Mouse (Mus musculus): ENCODE measurements around the gene Tekt5. TPM values are rescaled to one million over a fixed set of nuclear protein-coding genes. Genes with fewer than 3 reads are reported as not detected.

The Tekt5 gene
- polyA plus RNA-seq, 1 experiment from 2014 or later: 0.75 TPM

GRCm38 (mm10) chr16:10327563-10328333 is 67.5 kb downstream of the Tekt5 start:
- H3K36me3 ChIP-seq: no peaks in the 10 kb centered on the region
- H3K9ac ChIP-seq: no peak overlapping the region
- no peaks in the 10 kb centered on the region for H3K9me3 ChIP-seq (replicated peaks)
- no peak overlapping the region for H3K27ac ChIP-seq
- no peak for ATAC-seq (ENCODE audit: low FRiP score)
- 63% methylated on average over 13 of the region's 13 CpGs for WGBS
- no peak overlapping the region for H3K4me2 ChIP-seq (replicated peaks)
- H3K27me3 ChIP-seq: no peaks in the 10 kb centered on the region
- H3K4me3 ChIP-seq: no peak overlapping the region
- no peaks in the 10 kb centered on the region for H3K4me1 ChIP-seq

GRCm38 (mm10) chr16:10319914-10320569 is 75.2 kb downstream of the Tekt5 start:
- ATAC-seq (ENCODE audit: low FRiP score): no peak
- no peaks in the 10 kb centered on the region for H3K9me3 ChIP-seq (replicated peaks)
- no peak overlapping the region for H3K27ac ChIP-seq
- H3K27me3 ChIP-seq: 0 out of 2 replicates have a peak, but pooled peaks cover 3% of the 10 kb centered on the region
- no peak overlapping the region for H3K4me2 ChIP-seq (replicated peaks)
- H3K9ac ChIP-seq: no peak overlapping the region
- H3K4me1 ChIP-seq: no peaks in the 10 kb centered on the region
- H3K36me3 ChIP-seq: no peaks in the 10 kb centered on the region
- WGBS: 49% methylated on average over 17 of the region's 17 CpGs
- H3K4me3 ChIP-seq: no peak overlapping the region

- Histone ChIP-seq H3K27ac (no peak overlapping the region), H3K4me3 (no peak overlapping the region), H3K4me1 (peaks cover 5% of the 10 kb centered on the region; the same call in 1 of the 2 replicates), H3K36me3 (no peaks in the 10 kb centered on the region), H3K27me3 (peaks cover 24% of the 10 kb centered on the region), H3K9ac (no peak overlapping the region), H3K9me3 (replicated peaks) (no peaks in the 10 kb centered on the region), H3K4me2 (replicated peaks) (no peak overlapping the region)
- 64% methylated on average over 4 of the region's 4 CpGs for WGBS
- ATAC-seq (ENCODE audit: low FRiP score): no peak
These were observed 78.1 kb downstream of the Tekt5 start for GRCm38 (mm10) chr16:10317197-10317544.

- no peaks in the 10 kb centered on the region for H3K9me3 ChIP-seq (replicated peaks)
- no peaks in the 10 kb centered on the region for H3K36me3 ChIP-seq
- H3K4me1 ChIP-seq: peaks cover 5% of the 10 kb centered on the region; the same call in 1 of the 2 replicates
- 83% methylated on average over 10 of the region's 10 CpGs for WGBS
- H3K27ac ChIP-seq: no peak overlapping the region
- no peak overlapping the region for H3K4me3 ChIP-seq
- H3K27me3 ChIP-seq: peaks cover 26% of the 10 kb centered on the region
- H3K4me2 ChIP-seq (replicated peaks): no peak overlapping the region
- no peak overlapping the region for H3K9ac ChIP-seq
- no peak for ATAC-seq (ENCODE audit: low FRiP score)
These were observed 78.6 kb downstream of the Tekt5 start for GRCm38 (mm10) chr16:10316493-10317196.

- peak; percentile 64 for ATAC-seq (ENCODE audit: low FRiP score)
- Histone ChIP-seq H3K9ac (peak within 1 kb of the TSS; percentile 55), H3K36me3 (no peaks in the 10 kb centered on the region), H3K4me3 (peak within 1 kb of the TSS; percentile 46), H3K27me3 (peaks cover 30% of the 10 kb centered on the region), H3K9me3 (replicated peaks) (no peaks in the 10 kb centered on the region), H3K4me2 (replicated peaks) (peak within 1 kb of the TSS; percentile 89), H3K4me1 (peaks cover 5% of the 10 kb centered on the region; the same call in 1 of the 2 replicates), H3K27ac (no peak within 1 kb of the TSS)
- 1% methylated on average over 39 of the region's 40 CpGs for WGBS
These were observed 81.6 kb downstream of the Tekt5 start, which contains the start of gene Emp2 for GRCm38 (mm10) chr16:10313646-10314088. Gene Emp2, minus strand, starts transcription at chr16:10313968.

- H3K27ac ChIP-seq: no peak overlapping the region
- H3K9me3 ChIP-seq (replicated peaks): no peaks in the 10 kb centered on the region
- H3K36me3 ChIP-seq: no peaks in the 10 kb centered on the region
- H3K4me1 ChIP-seq: peaks cover 5% of the 10 kb centered on the region; the same call in 1 of the 2 replicates
- ATAC-seq (ENCODE audit: low FRiP score): peak; percentile 48
- peak overlapping the region; percentile 89 for H3K4me2 ChIP-seq (replicated peaks)
- H3K9ac ChIP-seq: peak overlapping the region; percentile 55
- H3K27me3 ChIP-seq: peaks cover 30% of the 10 kb centered on the region
- peak overlapping the region; percentile 46 for H3K4me3 ChIP-seq
- WGBS: 3% methylated on average over 15 of the region's 15 CpGs
These were observed 82.1 kb downstream of the Tekt5 start for GRCm38 (mm10) chr16:10313226-10313625.

- no peaks in the 10 kb centered on the region for H3K9me3 ChIP-seq (replicated peaks)
- H3K4me2 ChIP-seq (replicated peaks): no peak overlapping the region
- H3K27me3 ChIP-seq: peaks cover 30% of the 10 kb centered on the region
- no peak for ATAC-seq (ENCODE audit: low FRiP score)
- H3K9ac ChIP-seq: no peak overlapping the region
- H3K36me3 ChIP-seq: no peaks in the 10 kb centered on the region
- 83% methylated on average over 4 of the region's 4 CpGs for WGBS
- no peak overlapping the region for H3K27ac ChIP-seq
- H3K4me3 ChIP-seq: no peak overlapping the region
- H3K4me1 ChIP-seq: peaks cover 5% of the 10 kb centered on the region; the same call in 1 of the 2 replicates
These were observed 83.3 kb downstream of the Tekt5 start for GRCm38 (mm10) chr16:10311989-10312388.

- Histone ChIP-seq H3K27me3 (peaks cover 30% of the 10 kb centered on the region), H3K9me3 (replicated peaks) (no peaks in the 10 kb centered on the region), H3K4me1 (peaks cover 5% of the 10 kb centered on the region; the same call in 1 of the 2 replicates), H3K27ac (no peak overlapping the region), H3K4me2 (replicated peaks) (no peak overlapping the region), H3K36me3 (no peaks in the 10 kb centered on the region), H3K4me3 (no peak overlapping the region), H3K9ac (no peak overlapping the region)
- no peak for ATAC-seq (ENCODE audit: low FRiP score)
- 53% methylated on average over 3 of the region's 3 CpGs for WGBS
These were observed 84.2 kb downstream of the Tekt5 start for GRCm38 (mm10) chr16:10311086-10311485.

- H3K36me3 ChIP-seq: no peaks in the 10 kb centered on the region
- no peak overlapping the region for H3K4me2 ChIP-seq (replicated peaks)
- H3K27me3 ChIP-seq: peaks cover 30% of the 10 kb centered on the region
- no peaks in the 10 kb centered on the region for H3K9me3 ChIP-seq (replicated peaks)
- no peak overlapping the region for H3K27ac ChIP-seq
- ATAC-seq (ENCODE audit: low FRiP score): no peak
- 81% methylated on average over 5 of the region's 5 CpGs for WGBS
- no peak overlapping the region for H3K9ac ChIP-seq
- H3K4me1 ChIP-seq: peaks cover 5% of the 10 kb centered on the region; the same call in 1 of the 2 replicates
- no peak overlapping the region for H3K4me3 ChIP-seq
These were observed 84.8 kb downstream of the Tekt5 start for GRCm38 (mm10) chr16:10310507-10310906.

Other genes with a start within 250 kb of the Tekt5 start
- 1.1 and 1.4 TPM in 2 replicates for gene Rpl39l, start 225.3 kb downstream of the Tekt5 start, polyA plus RNA-seq (2016; fragmentation: Nextera tagmentation; extraction: Ambion mirVana)
- gene Atf7ip2, start 202.8 kb downstream of the Tekt5 start, polyA plus RNA-seq (2016; fragmentation: Nextera tagmentation; extraction: Ambion mirVana): 0.70 and 0.93 TPM in 2 replicates
- gene Emp2, start 81.5 kb downstream of the Tekt5 start, polyA plus RNA-seq (2016; fragmentation: Nextera tagmentation; extraction: Ambion mirVana): 5.2 and 5.6 TPM in 2 replicates
- 50.7 and 57.6 TPM in 2 replicates for gene Nubp1, start 16.5 kb upstream of the Tekt5 start, polyA plus RNA-seq (2016; fragmentation: Nextera tagmentation; extraction: Ambion mirVana)
- gene Tvp23a, start 51.9 kb upstream of the Tekt5 start, polyA plus RNA-seq (2016; fragmentation: Nextera tagmentation; extraction: Ambion mirVana): 34.1 TPM in 2 replicates
- gene Ciita, start 84.6 kb upstream of the Tekt5 start, polyA plus RNA-seq (2016; fragmentation: Nextera tagmentation; extraction: Ambion mirVana): 0.35 and 0.37 TPM in 2 replicates
- gene Dexi, start 147.6 kb upstream of the Tekt5 start, polyA plus RNA-seq (2016; fragmentation: Nextera tagmentation; extraction: Ambion mirVana): 22.2 and 27.6 TPM in 2 replicates
- 51.4 and 55.5 TPM in 2 replicates for gene Clec16a, start 149.8 kb upstream of the Tekt5 start, polyA plus RNA-seq (2016; fragmentation: Nextera tagmentation; extraction: Ambion mirVana)

Data from hindbrain, embryonic 12.5 days (tissue).